Mouse (Mus musculus) kidney, adult 9 months (tissue): Measurements from ENCODE around the gene Clrn3.
A peak's percentile ranks its signal among the peaks of the same experiment; 100 is the strongest.
"Not testable (repeated sequence)": the region's sequence is repeated elsewhere in the genome, so short reads cannot be mapped to it uniquely, and the experiment has no call there.

Experiments
- DNase-seq: peaks from one replicate; pipeline ENCODE4 v3.0.0; 2022

Gene Clrn3

GRCm38 (mm10) chr7:135528515-135528914 is at the start of gene Clrn3:
Clrn3 (minus strand) TSS chr7:135528654.
- peak; percentile 85 for DNase-seq

- DNase-seq = no peak
Observed at GRCm38 (mm10) chr7:135576329-135576728, 47.9 kb upstream of the Clrn3 start.

GRCm38 (mm10) chr7:135575319-135576069 is 47.0 kb upstream of the Clrn3 start:
- not testable (repeated sequence) for DNase-seq

GRCm38 (mm10) chr7:135571951-135572559 is 43.6 kb upstream of the Clrn3 start:
- DNase-seq = no peak

GRCm38 (mm10) chr7:135571392-135571791 is 42.9 kb upstream of the Clrn3 start:
- no peak for DNase-seq

DNA sequence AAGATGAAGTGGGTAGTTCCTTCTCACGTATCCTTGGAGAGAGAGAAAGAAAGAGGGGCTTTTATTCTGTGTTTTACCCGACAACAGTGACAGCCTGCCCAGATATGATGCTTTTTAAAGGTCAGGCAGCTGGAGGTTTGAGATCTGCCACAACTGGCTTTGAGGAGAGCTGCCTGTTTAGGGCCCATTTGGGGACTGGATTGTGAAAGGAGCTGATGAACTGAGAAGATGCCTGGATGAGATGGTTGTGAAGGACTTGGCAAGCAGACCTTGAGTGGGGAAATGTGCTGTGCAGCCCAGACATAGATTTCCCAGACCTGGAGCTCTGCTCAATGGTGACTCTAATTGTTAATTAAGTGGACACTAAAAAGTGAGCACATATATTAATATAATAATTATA is 40.1 kb upstream of the Clrn3 start:
- no peak for DNase-seq

GRCm38 (mm10) chr7:135567582-135567981 is 39.1 kb upstream of the Clrn3 start:
- no peak for DNase-seq

DNA sequence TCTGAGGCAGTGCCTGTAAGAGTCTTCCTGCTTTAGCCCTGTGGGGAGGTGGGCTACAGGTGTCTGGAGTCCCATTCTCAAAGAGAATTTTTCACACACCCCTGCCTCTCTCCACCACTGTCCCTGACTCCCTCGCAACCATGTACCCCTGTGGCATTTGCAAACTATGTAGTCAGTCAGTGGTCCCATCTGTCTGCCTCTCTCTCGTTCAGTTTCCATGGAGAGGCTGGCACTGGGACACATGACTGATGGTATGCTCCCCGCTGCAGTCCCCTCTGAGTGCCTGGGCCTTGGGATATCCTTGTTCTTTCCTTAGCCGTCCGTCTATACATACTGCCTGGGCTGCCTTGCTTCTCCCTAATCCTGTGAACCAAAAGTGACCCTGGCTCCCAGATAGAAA is 37.6 kb upstream of the Clrn3 start:
- no peak for DNase-seq

DNA sequence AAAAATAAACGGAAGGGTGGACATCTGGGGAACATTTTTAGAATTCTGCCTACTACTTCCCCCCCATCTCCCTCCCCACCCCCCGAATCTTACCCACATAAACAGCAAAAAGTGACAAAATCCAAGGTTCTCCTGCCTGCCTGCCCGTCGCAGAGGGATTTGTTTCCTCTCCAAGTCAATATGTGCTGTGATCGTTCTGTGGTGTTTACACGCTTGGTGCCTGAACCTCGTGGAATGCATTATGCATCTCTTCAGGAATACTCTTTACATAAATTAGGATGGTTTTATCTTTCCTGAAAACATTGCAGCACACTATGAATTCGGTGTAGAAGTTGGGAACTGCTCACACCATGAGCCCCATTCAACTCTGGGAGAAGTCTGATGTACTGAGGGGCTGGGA is 35.6 kb upstream of the Clrn3 start:
- no peak for DNase-seq

- no peak for DNase-seq
Observed at GRCm38 (mm10) chr7:135560280-135560679, 31.8 kb upstream of the Clrn3 start.

DNA sequence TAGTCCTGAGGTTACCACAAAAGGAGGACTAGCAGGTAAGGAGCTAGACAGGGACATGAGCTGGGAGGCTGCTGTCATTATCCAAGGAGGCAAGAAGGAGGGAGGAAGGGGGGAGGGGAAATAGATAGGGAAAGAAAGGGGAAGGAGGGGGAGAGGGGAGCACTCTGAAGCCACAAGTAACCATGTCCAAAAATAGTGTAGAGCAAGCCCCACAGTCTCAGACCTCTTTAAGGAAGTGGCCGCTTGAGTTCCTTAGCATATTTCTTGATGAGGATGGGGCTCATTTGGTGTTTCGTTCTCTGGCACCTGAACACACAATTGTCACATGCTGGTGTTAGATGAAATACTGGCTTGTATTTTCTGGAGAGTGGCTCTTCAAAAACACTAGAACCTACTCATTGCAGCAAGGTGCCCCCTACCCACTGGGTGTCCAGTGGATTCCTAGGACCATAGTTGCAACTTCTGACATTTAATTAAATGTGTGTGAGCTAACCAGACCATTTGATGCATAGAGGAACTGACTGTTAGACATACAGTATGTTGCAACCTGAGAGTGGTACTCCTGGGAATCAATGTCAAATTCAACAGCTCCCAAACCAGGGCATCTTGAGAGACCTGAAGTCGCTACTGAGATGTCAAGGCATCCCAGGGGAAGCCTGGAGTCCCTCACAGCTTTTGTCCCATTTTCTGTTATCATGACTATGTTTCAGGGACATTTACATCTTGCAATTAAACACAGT is 28.4 kb upstream of the Clrn3 start:
- no peak for DNase-seq

DNA sequence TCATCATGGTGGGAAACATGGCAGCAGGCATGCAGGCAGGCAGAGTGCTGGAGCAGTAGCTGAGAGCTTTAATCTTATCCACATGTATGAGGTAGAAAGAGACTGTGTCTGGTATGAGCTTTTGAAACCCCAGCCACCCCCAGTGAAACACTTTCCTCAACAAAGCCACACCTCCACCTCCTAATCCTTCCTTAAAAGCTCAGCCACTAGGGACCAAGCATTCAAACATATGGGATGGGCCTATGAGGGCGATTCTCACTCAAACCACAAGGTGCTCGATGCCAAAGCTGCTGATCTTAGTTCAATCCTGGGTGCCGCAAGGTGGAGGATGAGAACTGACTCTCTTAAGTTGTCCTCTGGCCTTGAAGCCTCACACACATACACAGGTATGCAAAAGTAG is 25.1 kb upstream of the Clrn3 start:
- no peak for DNase-seq

GRCm38 (mm10) chr7:135551547-135551946 is 23.1 kb upstream of the Clrn3 start:
- DNase-seq = no peak

GRCm38 (mm10) chr7:135548434-135548833 is 20.0 kb upstream of the Clrn3 start:
- DNase-seq = no peak

DNA sequence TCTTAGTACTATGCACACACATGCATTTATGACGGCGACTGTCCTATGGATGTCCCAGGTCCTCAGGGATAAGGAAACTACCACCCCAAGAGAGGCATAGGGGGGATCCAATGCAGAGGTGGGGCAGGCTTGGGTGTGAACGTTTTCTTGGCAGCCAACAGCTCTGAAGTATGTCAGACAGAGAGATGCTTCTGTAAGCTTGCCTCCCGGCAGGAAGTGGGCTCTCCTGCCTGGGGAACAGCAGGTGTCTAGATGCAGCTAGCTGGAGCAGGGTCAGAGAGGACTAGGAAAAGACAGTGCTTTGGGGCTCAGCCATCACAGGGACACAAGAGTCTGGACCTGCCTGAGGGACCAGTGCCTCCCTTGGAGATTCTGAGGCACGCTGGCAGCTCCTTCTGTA is 18.1 kb upstream of the Clrn3 start:
- no peak for DNase-seq

DNA sequence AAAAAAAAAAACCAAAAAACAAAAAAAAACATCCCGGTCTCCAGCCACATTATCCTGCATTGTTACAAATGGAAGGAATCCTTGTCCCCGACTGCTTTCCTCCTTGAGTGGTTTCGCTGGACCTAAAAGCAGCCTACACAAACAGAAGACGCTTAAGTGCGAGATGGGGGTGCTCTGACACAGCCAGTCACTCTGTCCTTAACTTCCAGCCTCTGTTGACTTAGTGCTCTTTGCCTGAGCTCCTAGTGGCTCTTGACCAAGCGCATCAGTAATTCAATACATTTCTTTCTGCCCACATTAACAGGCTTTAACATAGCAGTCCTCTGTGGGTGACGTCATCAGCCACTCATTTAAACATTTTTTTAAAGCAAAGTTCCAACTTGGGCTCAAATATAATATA is 17.5 kb upstream of the Clrn3 start:
- no peak for DNase-seq

DNA sequence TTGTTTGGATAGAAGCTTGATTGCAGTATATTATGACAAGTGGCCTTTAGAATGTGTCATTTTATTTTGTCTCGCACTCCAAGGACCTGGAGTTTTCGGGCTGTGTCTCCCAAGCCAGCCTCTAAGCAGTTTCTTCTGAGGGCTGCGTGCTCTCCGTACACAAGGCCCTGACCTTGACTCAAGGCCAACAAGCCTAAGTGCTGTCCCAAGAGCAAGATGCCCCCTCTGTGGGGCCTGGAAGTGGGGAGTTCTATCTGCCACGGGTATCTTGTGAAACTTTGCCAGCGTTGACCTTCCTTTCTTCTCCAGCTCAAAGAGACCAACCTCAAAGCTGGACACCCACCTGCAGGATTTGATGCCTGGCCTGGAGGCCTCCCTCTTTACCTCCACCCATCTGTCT is 15.9 kb upstream of the Clrn3 start:
- DNase-seq = no peak

GRCm38 (mm10) chr7:135543033-135543432 is 14.6 kb upstream of the Clrn3 start:
- no peak for DNase-seq

DNA sequence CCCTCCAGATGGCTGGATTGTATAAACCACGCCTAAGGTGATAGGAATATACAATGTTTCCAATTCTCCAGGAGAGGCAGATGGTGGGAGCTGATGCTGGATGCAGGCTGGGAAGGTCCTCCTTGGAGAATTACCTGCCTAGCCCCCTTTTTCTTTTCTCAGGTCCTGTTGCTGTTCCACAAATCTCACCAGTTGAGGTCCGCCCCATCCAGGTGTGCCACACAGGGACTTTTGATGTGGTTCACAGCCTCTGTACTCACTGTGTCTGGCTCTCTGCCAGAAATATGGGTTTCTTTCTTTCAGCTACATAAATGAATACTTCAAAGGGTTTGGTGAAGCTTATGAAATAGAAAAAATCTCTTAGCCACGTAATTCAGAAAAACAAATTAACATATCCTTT is 13.8 kb upstream of the Clrn3 start:
- no peak for DNase-seq

DNA sequence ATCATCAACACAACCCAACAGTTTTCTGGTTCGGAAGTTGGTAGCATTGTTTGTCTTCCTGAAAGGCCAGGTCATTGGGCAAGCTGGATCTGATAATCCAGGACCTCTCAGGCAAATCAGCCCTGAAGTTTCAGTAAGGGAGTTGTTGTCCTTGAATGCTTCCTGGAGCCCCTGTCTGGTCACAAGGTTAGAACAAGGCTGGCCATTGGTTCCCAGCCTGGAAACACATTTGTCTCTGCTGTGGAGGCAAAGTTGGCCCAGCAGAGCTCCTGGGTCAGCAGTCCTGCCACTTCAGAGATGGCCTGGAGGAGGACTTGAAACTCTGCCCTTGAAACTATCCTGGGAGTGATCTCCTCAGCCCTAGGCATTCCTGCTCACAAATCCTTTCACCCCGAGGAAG is 11.0 kb upstream of the Clrn3 start:
- DNase-seq = no peak

DNA sequence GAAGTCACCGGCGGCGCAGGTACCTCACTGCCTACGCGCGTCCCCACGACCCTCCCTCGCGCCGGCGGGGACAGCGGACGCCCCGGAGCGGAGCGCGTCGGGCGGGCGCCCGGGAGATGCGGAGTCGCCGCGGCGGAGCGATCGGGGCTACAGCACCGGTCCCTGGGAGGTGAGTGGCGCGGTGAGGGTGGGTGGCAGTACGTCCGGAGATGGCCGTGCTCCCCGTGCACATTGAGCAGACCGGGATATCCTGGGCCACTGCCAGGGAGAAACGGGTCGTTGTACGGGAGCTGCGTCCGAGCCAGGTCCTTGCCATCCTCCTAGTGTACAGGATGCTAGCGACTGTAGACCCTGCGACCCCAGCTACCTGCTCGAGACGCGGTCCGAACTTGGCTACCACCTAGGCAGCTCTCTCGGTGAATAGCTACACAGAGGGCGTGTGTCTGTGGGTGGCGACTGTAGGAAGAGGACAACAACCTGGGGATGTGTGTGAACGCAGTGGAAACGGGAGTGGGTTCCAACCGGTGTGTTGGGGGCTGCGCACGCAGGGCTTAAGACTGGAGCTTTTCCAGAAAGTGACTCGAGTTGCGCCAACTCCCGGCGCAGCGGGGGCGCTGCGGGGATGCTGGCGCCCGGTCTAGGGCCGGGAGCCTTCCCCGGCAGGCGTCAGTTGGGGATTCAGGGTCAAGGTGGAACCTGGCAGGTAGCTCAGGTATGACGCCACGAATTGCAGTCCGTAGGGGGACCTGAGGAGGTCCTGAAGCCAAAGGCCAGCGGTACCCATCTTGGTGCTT is 9.7 kb upstream of the Clrn3 start:
- DNase-seq = peak; percentile 26

- peak; percentile 92 for DNase-seq
Observed at GRCm38 (mm10) chr7:135537341-135537901, 9.0 kb upstream of the Clrn3 start, which contains the start of gene Ptpre. Ptpre (plus strand) TSS chr7:135537481.

DNA sequence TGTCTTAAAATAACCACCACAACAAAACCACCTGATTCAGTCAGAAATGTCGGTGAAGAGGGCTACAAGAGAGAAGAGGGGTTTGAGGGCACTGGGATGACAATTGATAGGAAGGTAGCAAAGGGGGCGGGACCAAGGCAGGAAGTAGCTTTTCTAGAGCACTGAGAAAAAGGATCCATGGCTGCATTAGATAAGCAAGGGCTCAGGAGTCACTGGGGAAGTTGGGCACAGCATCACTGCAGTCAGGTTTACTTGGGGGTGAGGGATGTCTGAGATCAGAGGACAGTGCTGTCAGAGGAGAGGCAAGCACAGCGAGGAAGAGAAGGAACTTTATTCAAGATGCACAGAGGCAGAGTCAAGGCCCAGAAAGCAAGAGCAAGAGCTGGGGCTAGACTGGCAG is 7.5 kb upstream of the Clrn3 start:
- DNase-seq = no peak
